ENCODE assay signal across 26 mouse cellular contexts in genomic region chr8:115278291-115278690, GRCm38 (mm10).
"Had no signal": no experiment of that assay in that cellular context is flagged by ENCODE, and none has a peak within 500 bp of the region (broad histone marks: within the 10 kb centered on the region; RNA-seq: fewer than 3 reads in every experiment).

No protein-coding gene starts in this region.

- H3K36me3 ChIP-seq: embryonic facial prominence, embryonic 10.5 days; embryonic facial prominence, embryonic 12.5 days; embryonic facial prominence, embryonic 13.5 days; embryonic facial prominence, embryonic 15.5 days; forebrain, embryonic 10.5 days; forebrain, embryonic 12.5 days; forebrain, embryonic 15.5 days had no signal

- H3K4me1 ChIP-seq: embryonic facial prominence, embryonic 10.5 days; embryonic facial prominence, embryonic 12.5 days; embryonic facial prominence, embryonic 13.5 days; embryonic facial prominence, embryonic 15.5 days; forebrain, embryonic 12.5 days; forebrain, embryonic 13.5 days; forebrain, embryonic 15.5 days had no signal

- H3K27me3 ChIP-seq: embryonic facial prominence, embryonic 12.5 days; embryonic facial prominence, embryonic 13.5 days; embryonic facial prominence, embryonic 15.5 days; forebrain, embryonic 12.5 days; forebrain, embryonic 13.5 days; forebrain, embryonic 15.5 days had no signal

- H3K4me3 ChIP-seq: embryonic facial prominence, embryonic 10.5 days; embryonic facial prominence, embryonic 12.5 days; embryonic facial prominence, embryonic 13.5 days; embryonic facial prominence, embryonic 15.5 days; erythroblast, embryonic 14.5 days; forebrain, embryonic 10.5 days; forebrain, embryonic 12.5 days; forebrain, embryonic 13.5 days; forebrain, embryonic 15.5 days; gastrocnemius, adult 2 months; heart, adult 2 months had no signal

- H3K9me3 ChIP-seq: embryonic facial prominence, embryonic 10.5 days; embryonic facial prominence, embryonic 12.5 days; embryonic facial prominence, embryonic 13.5 days; embryonic facial prominence, embryonic 15.5 days; forebrain, embryonic 10.5 days; forebrain, embryonic 13.5 days; forebrain, embryonic 15.5 days had no signal

- DNase-seq: cerebellum, adult 2 months; cerebellum, adult 8-10 months; cerebellum, adult 9-10 months; cerebellum, adult 9-11 months; cerebellum, postnatal 10 days; cerebellum, postnatal 14 days; cerebellum, postnatal 25 days; cerebellum, postnatal 36 days; embryo, embryonic 11 days; forebrain, postnatal 0 days; gastrocnemius, adult 2 months; gastrocnemius, postnatal 10 days; gastrocnemius, postnatal 14 days; gastrocnemius, postnatal 25 days; gastrocnemius, postnatal 36 days; heart, adult 18-20 months; heart, adult 2 months had no signal

- H3K27ac ChIP-seq: embryonic facial prominence, embryonic 10.5 days; embryonic facial prominence, embryonic 12.5 days; embryonic facial prominence, embryonic 13.5 days; embryonic facial prominence, embryonic 15.5 days; forebrain, embryonic 10.5 days; forebrain, embryonic 12.5 days; forebrain, embryonic 13.5 days; forebrain, embryonic 15.5 days; gastrocnemius, adult 2 months; heart, adult 2 months had no signal
